Mouse (Mus musculus): Measurements from ENCODE around the gene Naa35.

Gene Naa35

DNA sequence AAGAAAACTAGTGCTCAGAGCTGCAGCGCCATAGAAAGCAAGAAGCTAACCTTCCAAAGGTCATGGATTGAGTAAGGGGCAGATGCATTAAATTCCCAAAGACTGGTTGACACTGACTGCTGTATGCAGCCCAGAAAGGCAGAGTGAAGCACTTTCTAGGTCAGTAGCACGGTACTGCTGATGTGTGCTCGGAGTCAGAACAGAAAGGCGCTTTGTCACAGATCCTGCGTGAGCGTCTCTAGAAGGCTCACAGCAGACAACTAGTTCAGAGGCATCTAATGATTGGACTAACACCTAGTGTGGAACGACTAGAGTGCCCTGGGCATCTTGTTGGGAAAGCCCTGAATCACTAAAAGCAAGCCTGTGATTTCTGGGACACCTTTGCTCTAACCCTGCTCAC lies 52.7 kb downstream of the Naa35 start:
- no peak for DNase-seq (ENCODE audit: low read depth, low spot score)

GRCm38 (mm10) chr13:59639368-59640177 lies 54.5 kb downstream of the Naa35 start:
- no peak for DNase-seq (ENCODE audit: low read depth, low spot score)

DNA sequence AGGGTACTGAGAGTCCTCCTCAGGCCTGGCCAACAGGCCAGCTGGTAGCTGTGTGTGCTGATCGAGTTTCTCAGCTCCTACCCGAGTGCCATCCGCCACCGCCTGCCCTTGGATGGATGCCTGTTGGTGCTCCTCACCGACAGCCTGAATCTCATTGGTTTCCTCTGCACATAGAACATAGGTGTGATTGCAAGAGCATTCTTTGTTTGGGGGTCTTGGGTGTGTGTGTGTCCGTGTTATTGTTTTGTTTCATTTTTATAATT lies 55.0 kb downstream of the Naa35 start:
- DNase-seq (ENCODE audit: low read depth, low spot score): peak; percentile 74

GRCm38 (mm10) chr13:59642818-59643217 lies 57.8 kb downstream of the Naa35 start:
- DNase-seq (ENCODE audit: low read depth, low spot score): no peak

DNA sequence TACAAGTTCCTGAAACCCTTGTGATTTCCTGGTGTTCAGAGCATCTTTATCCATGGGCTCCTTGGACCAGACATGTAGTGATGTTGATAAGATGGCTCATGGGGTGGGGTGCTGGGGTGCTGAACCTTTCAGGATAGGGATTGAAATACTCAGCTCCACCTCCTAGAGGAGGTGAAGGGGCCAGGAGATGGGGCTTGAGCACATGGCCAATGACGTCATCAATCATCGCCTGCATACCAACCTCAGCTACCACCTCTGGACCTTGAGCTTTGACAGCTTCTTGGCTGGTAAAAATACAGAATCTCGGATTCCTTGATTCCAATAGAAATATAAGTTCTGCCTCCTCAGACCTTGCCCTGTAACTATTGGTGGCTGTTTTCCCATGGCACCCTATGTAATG lies 60.4 kb downstream of the Naa35 start:
- DNase-seq (ENCODE audit: low read depth, low spot score): no peak

DNA sequence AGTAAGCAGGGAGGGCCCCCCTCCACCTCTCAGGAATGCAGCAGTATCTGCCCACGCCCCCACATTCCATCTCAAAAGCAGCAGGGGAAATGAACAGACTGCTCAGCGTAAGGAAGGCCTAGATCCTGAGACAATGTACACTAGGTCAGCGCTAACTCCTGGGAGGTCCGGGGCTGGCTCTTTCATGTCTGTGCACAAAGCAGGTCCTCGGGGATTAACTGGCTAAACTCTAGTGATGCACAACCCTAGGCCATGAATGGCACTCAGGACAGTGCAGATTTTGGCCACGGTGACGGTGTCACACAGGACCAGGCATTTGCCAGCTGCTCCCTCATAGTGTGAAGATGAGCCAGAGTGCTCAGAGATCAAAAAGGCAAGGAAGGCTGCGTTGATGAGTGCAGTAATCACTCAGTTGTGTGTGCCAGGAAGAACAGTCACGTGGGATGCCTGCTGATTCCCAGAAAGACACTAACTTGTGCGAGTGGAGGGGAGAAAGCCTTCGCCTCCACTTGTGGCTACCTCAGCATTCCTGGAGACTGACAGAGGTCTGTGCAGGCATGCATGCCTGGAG lies 61.7 kb downstream of the Naa35 start:
- DNase-seq (ENCODE audit: low read depth, low spot score): no peak

GRCm38 (mm10) chr13:59647484-59647883 lies 62.4 kb downstream of the Naa35 start:
- DNase-seq (ENCODE audit: low read depth, low spot score): no peak

GRCm38 (mm10) chr13:59648598-59648997 lies 63.5 kb downstream of the Naa35 start:
- no peak for DNase-seq (ENCODE audit: low read depth, low spot score)

- no peak for DNase-seq (ENCODE audit: low read depth, low spot score)
These were observed 64.7 kb downstream of the Naa35 start for GRCm38 (mm10) chr13:59649781-59650180.

DNA sequence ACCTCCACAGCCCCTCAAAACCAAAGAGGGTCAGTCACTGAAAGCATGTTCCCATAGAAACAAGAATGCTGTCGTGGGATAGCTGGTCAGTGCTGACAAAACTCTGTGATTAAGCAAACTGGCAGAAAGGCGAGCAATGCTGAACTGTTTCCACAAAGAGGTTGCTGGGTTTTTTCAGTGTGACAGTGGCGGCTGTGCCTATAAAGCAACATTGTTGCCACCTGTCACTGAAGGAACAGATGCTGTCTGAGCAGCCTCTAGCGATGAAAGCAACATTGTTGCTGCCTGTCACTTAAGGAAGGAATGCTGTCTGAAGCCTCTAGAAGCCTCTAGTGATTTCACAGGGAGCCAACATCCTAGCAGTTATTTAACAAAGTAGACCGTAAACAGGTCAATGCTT lies 67.6 kb downstream of the Naa35 start:
- no peak for DNase-seq (ENCODE audit: low read depth, low spot score)

DNA sequence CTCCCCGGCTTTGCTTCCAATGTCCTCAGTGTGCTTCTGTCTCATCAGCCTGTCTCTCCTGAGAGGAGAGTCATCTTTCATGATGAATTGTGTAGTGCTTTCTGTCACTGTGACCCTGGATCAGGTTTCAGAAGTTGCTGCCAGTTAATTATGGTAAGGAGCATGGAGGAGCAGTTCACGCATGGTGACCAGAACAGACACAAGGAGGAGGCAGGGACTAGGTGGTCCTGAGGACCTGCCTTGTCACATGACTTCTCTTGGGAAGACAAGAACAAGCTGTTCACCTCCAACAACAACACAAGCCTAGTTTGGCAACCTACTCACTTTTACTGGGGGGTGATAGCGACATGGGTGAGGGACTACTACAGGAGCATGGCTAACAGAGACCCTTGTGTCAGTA lies 68.1 kb downstream of the Naa35 start:
- DNase-seq (ENCODE audit: low read depth, low spot score): no peak

DNA sequence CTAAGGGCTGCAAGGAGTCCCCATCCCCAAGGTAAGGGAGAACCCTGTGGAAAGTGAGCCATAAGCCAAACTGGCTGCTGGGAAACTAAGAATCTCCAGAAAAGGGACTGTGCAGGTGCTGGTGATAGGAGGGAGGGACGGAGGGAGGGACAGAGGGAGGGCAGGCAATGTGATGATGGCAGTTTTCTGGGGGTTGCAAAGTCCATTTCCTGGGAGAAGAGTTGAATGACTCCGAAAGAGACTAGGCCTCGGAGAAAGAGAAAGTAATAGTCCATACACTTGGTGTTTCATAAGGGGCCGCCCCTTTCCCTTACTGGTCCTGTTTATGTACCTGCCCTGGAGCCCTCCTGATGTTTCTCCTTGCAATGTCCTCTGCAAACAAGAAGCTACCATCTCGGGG lies 69.4 kb downstream of the Naa35 start:
- DNase-seq (ENCODE audit: low read depth, low spot score): no peak

DNA sequence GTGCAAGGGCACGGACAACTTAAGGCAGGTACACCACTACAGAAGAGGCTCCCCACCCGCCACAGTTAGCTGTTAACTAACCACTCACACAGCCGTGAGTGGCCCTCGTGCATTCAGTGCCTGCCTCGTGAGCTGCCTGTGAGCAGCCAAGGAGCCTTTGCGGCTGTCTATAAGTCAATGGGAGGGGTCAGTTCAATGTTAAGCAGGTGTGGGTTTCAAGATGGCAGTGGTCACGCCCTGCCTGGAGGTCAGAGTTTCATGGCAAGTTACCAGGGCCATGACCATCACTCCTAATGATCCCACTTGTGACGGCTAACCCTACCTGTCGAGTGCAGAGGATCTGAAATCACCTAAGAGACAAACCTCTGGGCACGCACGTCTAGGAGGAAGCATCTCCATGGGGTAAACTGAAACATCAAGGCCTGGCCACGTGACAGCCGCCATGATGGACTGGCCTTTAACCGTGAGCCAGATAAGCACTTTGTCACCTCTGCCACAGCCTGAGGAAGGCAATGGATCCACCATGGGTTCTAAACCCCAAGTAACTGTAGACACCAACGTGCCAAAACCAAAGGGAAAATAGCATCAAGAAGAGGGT lies 70.8 kb downstream of the Naa35 start:
- no peak for DNase-seq (ENCODE audit: low read depth, low spot score)

DNA sequence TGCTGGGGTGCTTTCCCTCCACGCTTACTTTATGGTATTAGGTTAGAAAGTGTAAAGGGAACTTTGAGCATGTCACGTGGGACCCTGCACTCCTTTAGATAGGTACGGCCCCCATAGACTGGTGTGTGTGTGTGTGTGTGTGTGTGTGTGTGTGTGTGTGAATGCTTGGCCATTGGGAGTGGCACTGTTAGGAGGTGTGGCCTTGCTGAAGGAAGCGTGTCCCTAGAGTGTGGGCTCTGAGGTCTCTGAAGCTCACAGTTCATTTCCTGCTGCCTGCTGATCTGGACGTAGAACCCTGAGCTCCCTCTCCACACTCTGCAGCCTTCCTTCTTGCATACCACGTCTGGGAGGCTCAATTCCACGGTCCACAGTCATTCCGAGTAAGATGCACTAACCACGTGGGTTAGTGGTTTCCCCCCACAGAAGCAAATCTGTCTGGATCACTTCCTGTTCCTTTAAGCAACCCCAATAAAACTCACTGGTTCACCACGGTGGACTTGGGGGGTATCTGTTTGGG lies 71.3 kb downstream of the Naa35 start:
- no peak for DNase-seq (ENCODE audit: low read depth, low spot score)

DNA sequence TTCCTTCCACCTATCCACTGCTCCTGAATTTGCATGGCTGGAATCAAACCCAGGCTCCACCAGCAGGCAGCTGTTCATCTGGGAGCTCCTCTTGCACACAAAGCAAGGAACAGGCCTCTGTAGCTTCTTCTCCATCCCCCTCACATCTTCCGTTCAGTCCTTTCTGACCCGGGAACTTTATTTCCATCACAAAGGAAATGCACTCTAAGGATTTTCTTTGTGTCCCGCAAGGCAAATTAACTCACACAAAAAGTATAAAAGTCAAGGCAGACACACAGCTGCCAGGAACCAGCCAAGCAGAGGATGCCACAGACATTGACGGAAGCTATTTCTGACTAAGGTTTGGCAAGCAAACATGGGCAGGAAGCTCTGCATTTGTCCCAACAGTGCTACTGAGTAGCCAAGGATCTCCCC lies 71.9 kb downstream of the Naa35 start:
- DNase-seq (ENCODE audit: low read depth, low spot score): no peak

DNA sequence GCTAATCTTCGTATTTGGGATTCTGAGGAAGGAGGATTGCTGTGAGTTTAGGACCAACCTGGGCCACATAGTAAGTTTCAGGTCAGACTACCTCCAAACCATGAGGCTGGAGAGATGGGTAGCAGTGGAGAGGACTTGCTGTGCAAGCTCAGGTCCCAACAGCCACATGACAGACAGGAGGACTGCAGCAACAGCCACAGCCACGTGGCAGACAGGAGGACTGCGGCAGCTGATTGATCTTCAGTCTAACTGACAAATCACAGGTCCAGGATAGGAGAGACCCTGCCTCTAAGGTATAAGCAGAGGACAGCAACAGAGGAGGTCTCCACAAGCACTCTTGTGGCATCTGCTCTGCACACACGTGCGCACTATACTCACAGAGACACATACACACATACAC lies 72.7 kb downstream of the Naa35 start:
- no peak for DNase-seq (ENCODE audit: low read depth, low spot score)

- no peak for DNase-seq (ENCODE audit: low read depth, low spot score)
These were observed 75.3 kb downstream of the Naa35 start for GRCm38 (mm10) chr13:59660371-59660770.

DNA sequence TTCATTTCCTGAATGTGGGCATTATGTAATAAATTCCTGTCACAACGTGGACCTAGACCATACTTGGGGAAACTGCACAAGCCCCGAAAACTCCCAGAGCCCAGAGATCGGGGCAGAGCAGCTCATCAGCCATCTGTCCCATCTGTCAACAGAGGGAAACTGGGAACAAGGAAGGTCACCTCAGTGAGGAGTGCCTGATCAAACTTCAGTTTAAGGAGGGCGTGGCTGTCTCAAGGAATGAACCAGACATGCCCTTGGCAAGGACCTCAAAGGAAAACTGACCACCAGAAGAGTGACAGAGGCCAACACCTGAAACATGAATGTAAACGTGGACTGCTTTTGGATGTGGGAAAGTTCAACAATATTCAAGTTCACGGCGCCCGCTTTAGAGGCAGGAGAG lies 76.3 kb downstream of the Naa35 start:
- no peak for DNase-seq (ENCODE audit: low read depth, low spot score)

GRCm38 (mm10) chr13:59661966-59662365 lies 76.9 kb downstream of the Naa35 start:
- no peak for DNase-seq (ENCODE audit: low read depth, low spot score)

DNA sequence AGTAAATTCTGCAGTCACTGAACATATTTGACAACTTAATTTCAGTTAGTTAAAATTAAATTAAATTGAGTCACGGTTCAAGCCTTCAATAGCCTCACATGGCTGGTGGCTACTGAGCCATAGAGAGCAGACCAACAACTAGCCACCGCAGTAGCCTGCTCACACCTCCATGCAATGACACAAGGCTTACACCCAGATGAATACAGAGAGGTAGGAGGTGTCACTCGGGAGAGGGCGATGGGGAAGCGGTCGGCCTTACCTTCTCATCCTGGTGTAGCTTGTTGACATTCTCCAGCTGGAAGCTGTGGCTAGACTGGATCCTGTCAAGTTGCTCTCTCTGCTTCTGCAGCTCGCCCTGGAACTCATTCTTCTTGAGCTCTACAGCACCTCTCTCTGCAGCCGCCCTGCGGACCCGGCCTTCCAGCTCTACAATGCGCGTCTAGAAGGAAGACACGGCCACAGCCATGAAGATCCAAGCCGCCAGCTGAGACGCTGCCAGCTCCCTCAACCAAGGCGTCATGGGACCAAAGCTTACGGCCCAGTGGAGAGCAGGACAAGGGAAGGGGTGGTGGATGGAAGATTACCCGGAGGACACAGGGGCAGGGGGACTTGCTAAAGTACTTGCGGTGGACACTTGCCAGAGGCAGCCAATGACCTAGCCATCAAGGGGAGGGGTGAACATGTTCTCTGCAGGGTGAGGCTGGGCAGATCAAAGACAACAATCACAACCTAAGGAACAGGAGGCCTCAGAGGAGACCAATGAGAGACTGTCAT lies 79.1 kb downstream of the Naa35 start:
- no peak for DNase-seq (ENCODE audit: low read depth, low spot score)

DNA sequence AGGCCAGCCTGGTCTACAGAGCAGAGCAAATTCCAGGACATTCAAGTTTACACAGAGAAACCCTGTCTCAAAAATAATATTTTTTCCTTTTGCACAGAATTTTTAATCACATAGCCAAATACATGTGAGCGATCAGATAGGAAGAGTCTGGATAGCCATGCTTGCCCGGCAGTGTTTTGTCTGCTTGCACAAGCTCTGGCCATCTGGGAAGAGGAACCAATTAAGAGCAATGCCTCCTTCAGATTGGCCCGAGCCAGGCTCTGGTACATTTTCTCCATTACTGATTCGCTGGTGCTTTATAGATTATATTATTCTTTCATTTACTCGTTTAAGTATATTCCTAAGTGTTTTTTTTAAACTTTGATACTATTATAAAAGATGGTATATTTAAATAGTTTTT lies 82.7 kb downstream of the Naa35 start:
- DNase-seq (ENCODE audit: low read depth, low spot score): no peak

DNA sequence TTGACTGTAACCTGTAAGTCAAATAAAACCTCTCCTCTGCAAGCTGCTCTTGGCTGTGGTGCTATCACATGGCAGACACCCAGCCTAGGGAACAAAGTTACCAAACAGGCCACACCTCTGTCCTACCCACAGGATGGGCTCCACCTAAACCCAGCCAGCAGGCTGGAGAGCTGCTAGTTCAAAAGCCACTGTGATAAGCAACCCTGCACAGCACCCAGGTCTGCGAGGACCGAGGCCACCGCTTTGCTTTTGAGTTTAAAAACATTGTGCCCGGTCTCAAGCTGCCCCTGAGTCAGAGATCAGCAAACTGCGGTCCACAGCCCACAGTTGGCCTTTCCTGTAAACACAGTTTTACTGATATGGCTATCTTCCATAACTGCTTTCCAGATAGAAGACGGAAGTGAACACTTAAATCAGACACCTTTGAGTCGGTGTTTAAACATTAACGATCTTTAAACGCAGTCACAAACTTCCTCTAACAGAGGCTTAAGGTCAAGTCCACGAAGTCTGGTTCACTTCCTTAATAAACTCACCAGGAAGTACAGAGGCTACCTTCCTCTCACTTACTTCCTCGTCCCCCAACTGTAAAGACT lies 83.5 kb downstream of the Naa35 start:
- DNase-seq (ENCODE audit: low read depth, low spot score): peak; percentile 23
